Mouse (Mus musculus) liver, embryonic 14.5 days (tissue): ENCODE data around the gene Pwwp2a. TPM values are rescaled to one million over a fixed set of nuclear protein-coding genes. Genes with fewer than 3 reads are reported as not detected.
A peak's percentile ranks its signal among the peaks of the same experiment; 100 is the strongest.

ENCODE experiments used
- ATAC-seq: fragments of 200-750 bp; cut with Nextera tagmentation; 2 replicates; pipeline ENCODE4 v1.8.0; 2017; ENCODE audit warnings: moderate number of reproducible peaks, mild to moderate bottlenecking, moderate library complexity; ENCODE audit not compliant: insufficient read depth
- DNase-seq, 3 experiments: peaks; one replicate each; pipeline ENCODE4 v3.0.0-alpha.2; 2012 to 2013; ENCODE audit warnings: low read depth in 3 of 3, low spot score in 3 of 3
- H3K27ac ChIP-seq: fragments of 300-500 bp; sonication (generic); 2 replicates; pipeline ENCODE4 v1.5.1; 2014; ENCODE audit warnings: moderate library complexity, mild to moderate bottlenecking, control low read depth, inconsistent platforms
- H3K27me3 ChIP-seq: fragments of 300-500 bp; sonication (generic); 2 replicates; pipeline ENCODE4 v1.6.1; 2014; ENCODE audit warnings: mild to moderate bottlenecking, low read length, moderate library complexity; ENCODE audit not compliant: control insufficient read depth, insufficient read depth
- H3K36me3 ChIP-seq: fragments of 300-500 bp; sonication (generic); replicated peaks from 2 replicates; pipeline ENCODE4 v1.6.1; 2014; ENCODE audit warnings: low read depth; ENCODE audit not compliant: control insufficient read depth, insufficient read depth
- H3K4me1 ChIP-seq, 2 experiments: fragments of 200-500 bp in 1 of 2; fragments of 300-500 bp in 1 of 2; sonication (generic) in 1 of 2; replicated peaks; 2 replicates each; pipeline ENCODE4 v1.6.1; 2012 to 2014; ENCODE audit warnings: antibody characterized with exemption in 1 of 2, inconsistent platforms in 1 of 2, low read length in 1 of 2; ENCODE audit not compliant: control insufficient read depth in 2 of 2, insufficient read depth in 2 of 2
- H3K4me2 ChIP-seq: fragments of 300-500 bp; sonication (generic); 2 replicates; pipeline ENCODE4 v1.6.1; 2014; ENCODE audit warnings: low read depth, mild to moderate bottlenecking, control low read depth, moderate library complexity
- H3K4me3 ChIP-seq, 2 experiments: fragments of 200-500 bp in 1 of 2; fragments of 300-500 bp in 1 of 2; sonication (generic) in 1 of 2; 2 replicates each; pipeline ENCODE4 v1.5.1; 2012 to 2014; ENCODE audit warnings: low read depth in 2 of 2, low read length in 2 of 2, mild to moderate bottlenecking in 2 of 2, control low read depth in 1 of 2, inconsistent platforms in 1 of 2, moderate library complexity in 1 of 2; ENCODE audit not compliant: insufficient read depth in 1 of 2
- H3K9ac ChIP-seq: fragments of 300-500 bp; sonication (generic); replicated peaks from 2 replicates; pipeline ENCODE4 v1.6.1; 2014; ENCODE audit warnings: mild to moderate bottlenecking, control low read depth, moderate library complexity
- H3K9me3 ChIP-seq: fragments of 300-500 bp; sonication (generic); 2 replicates; pipeline ENCODE4 v1.6.1; 2016; ENCODE audit warnings: low read length, mixed read lengths; ENCODE audit not compliant: control insufficient read depth
- CTCF ChIP-seq: IDR thresholded peaks from 2 replicates; pipeline ENCODE4 v1.5.1; 2016; ENCODE audit warnings: antibody characterized with exemption, low read depth, control low read depth
- EP300 ChIP-seq: IDR thresholded peaks from 2 replicates; pipeline ENCODE4 v1.6.1; 2016; ENCODE audit warnings: antibody characterized with exemption, low read depth
- WGBS: fragments of 180-500 bp; shearing (Covaris S2); extraction: QIAGEN DNeasy Blood & Tissue Kit; methylation state at CpG from one replicate; pipeline ENCODE4 v1.1.7; 2014; ENCODE audit not compliant: insufficient replicate concordance; 5-methylcytosine and 5-hydroxymethylcytosine counted together
- polyA plus RNA-seq, 2 experiments: library from polyadenylated mRNA; depleted of rRNA in 1 of 2; stranded (reverse) in 1 of 2; unstranded in 1 of 2; fragments of >200 nt; fragmentation: Nextera tagmentation in 1 of 2; extraction: Ambion mirVana in 1 of 2; gene quantifications; 2 replicates each; pipeline versions ENCODE4 v1.2.1 to v1.2.3; 2012 to 2014

Pwwp2a gene
- polyA plus RNA-seq, 2 experiments: 10.3 to 15.7 TPM

GRCm38 (mm10) chr11:43747233-43748226 lies 65.7 kb downstream of the Pwwp2a start, which contains the start of gene Ttc1:
TSS of gene Ttc1 (minus strand) at chr11:43748008.
- no peaks in the 10 kb centered on the region for H3K9me3 ChIP-seq
- 1% methylated on average over 47 of the region's 47 CpGs for WGBS
- H3K36me3 ChIP-seq: peaks cover 18% of the 10 kb centered on the region
- DNase-seq (peak; percentile 90 to 93 (median 91)), ATAC-seq (peak; percentile 99)
- H3K27me3 ChIP-seq: no peaks in the 10 kb centered on the region
- H3K4me1 ChIP-seq: peaks cover 6 to 8% of the 10 kb centered on the region in 2 experiments
- H3K27ac ChIP-seq: peak within 1 kb of the TSS; percentile 61
- no peak for TF ChIP-seq CTCF
- no peak for TF ChIP-seq EP300
- peak within 1 kb of the TSS; percentile 94 for H3K9ac ChIP-seq
- H3K4me2 ChIP-seq: peak within 1 kb of the TSS; percentile 93
- peak within 1 kb of the TSS; percentile 92 to 95 for H3K4me3 ChIP-seq

- H3K4me3 ChIP-seq: no peak overlapping the region
- WGBS: 54% methylated on average over 2 of the region's 2 CpGs
- H3K27me3 ChIP-seq: no peaks in the 10 kb centered on the region
- TF ChIP-seq CTCF (peak; percentile 39), EP300 (no peak)
- no peak overlapping the region for H3K4me2 ChIP-seq
- H3K27ac ChIP-seq: no peak overlapping the region
- H3K36me3 ChIP-seq: no peaks in the 10 kb centered on the region
- DNase-seq (no peak), ATAC-seq (no peak)
- no peaks in the 10 kb centered on the region for H3K9me3 ChIP-seq
- peaks cover 6 to 8% of the 10 kb centered on the region in 2 experiments for H3K4me1 ChIP-seq
- H3K9ac ChIP-seq: no peak overlapping the region
Observed at GRCm38 (mm10) chr11:43751542-43751941, 69.7 kb downstream of the Pwwp2a start.

GRCm38 (mm10) chr11:43754568-43754967 lies 72.8 kb downstream of the Pwwp2a start:
- no peak for TF ChIP-seq CTCF
- TF ChIP-seq EP300: no peak
- no peak overlapping the region for H3K4me3 ChIP-seq
- H3K27me3 ChIP-seq: no peaks in the 10 kb centered on the region
- DNase-seq: no peak
- H3K4me2 ChIP-seq: no peak overlapping the region
- 44% methylated on average over 1 of the region's 1 CpGs for WGBS
- H3K27ac ChIP-seq: no peak overlapping the region
- no peaks in the 10 kb centered on the region for H3K9me3 ChIP-seq
- no peak for ATAC-seq
- H3K36me3 ChIP-seq: no peaks in the 10 kb centered on the region
- no peaks in the 10 kb centered on the region for H3K4me1 ChIP-seq
- no peak overlapping the region for H3K9ac ChIP-seq

GRCm38 (mm10) chr11:43755411-43755810 lies 73.6 kb downstream of the Pwwp2a start:
- Histone ChIP-seq H3K4me1 (no peaks in the 10 kb centered on the region), H3K4me2 (no peak overlapping the region), H3K36me3 (no peaks in the 10 kb centered on the region), H3K27me3 (no peaks in the 10 kb centered on the region), H3K9me3 (no peaks in the 10 kb centered on the region), H3K4me3 (no peak overlapping the region), H3K9ac (no peak overlapping the region), H3K27ac (no peak overlapping the region)
- 49% methylated on average over 5 of the region's 5 CpGs for WGBS
- ATAC-seq (no peak), DNase-seq (peak in 1 of 3 experiments; percentile 7)
- TF ChIP-seq EP300: no peak
- TF ChIP-seq CTCF: no peak

- no peak for DNase-seq
- H3K27ac ChIP-seq: no peak overlapping the region
Observed at GRCm38 (mm10) chr11:43758436-43758835, 76.6 kb downstream of the Pwwp2a start.

More at GRCm38 (mm10) chr11:43758436-43758835, 76.6 kb downstream of the Pwwp2a start:
- no peak overlapping the region for H3K9ac ChIP-seq
- WGBS: 45% methylated on average over 2 of the region's 2 CpGs
- H3K4me1 ChIP-seq: no peaks in the 10 kb centered on the region
- H3K4me2 ChIP-seq: no peak overlapping the region
- no peaks in the 10 kb centered on the region for H3K36me3 ChIP-seq
- H3K4me3 ChIP-seq: no peak overlapping the region
- H3K27me3 ChIP-seq: no peaks in the 10 kb centered on the region
- no peak for TF ChIP-seq EP300
- TF ChIP-seq CTCF: no peak
- H3K9me3 ChIP-seq: no peaks in the 10 kb centered on the region
- no peak for ATAC-seq
